Mouse (Mus musculus): ENCODE data around the gene Phf10.
"Not testable (repeated sequence)": the region's sequence is repeated elsewhere in the genome, so short reads cannot be mapped to it uniquely, and the experiment has no call there.

- not testable (repeated sequence) for TF ChIP-seq CTCF, EP300 (IDR thresholded peaks at IDR 0.05; ENCODE audit: low read depth)
Observed at GRCm38 (mm10) chr17:14935280-14935679, 25.8 kb downstream of the Phf10 start.
